Mouse (Mus musculus): ENCODE data around the gene Pcbp4.

GRCm38 (mm10) chr9:106409096-106409495 lies 44.0 kb upstream of the Pcbp4 start:
- no peak for TF ChIP-seq GATA1 (IDR thresholded peaks at IDR 0.05; ENCODE audit: low read length)
- no peak for TF ChIP-seq TAL1 (IDR thresholded peaks at IDR 0.05; ENCODE audit: low read length)

All from erythroblast, embryonic 14.5 days (primary cell).